Mouse (Mus musculus) kidney, adult 2 months (tissue): ENCODE measurements around the gene Akap2.

ENCODE experiments used
- CTCF ChIP-seq: fragments of 200-500 bp; conservative IDR thresholded peaks from 2 replicates; pipeline ENCODE4 v1.5.1; 2011; ENCODE audit warnings: low read depth, mild to moderate bottlenecking, control low read depth, low read length, moderate library complexity, mixed read lengths; ENCODE audit not compliant: insufficient read depth, insufficient read length
- POLR2A ChIP-seq: fragments of 200-500 bp; IDR thresholded peaks from one replicate; pipeline ENCODE4 v1.6.1; 2011; ENCODE audit warnings: low read depth, low read length, control low read depth

DNA sequence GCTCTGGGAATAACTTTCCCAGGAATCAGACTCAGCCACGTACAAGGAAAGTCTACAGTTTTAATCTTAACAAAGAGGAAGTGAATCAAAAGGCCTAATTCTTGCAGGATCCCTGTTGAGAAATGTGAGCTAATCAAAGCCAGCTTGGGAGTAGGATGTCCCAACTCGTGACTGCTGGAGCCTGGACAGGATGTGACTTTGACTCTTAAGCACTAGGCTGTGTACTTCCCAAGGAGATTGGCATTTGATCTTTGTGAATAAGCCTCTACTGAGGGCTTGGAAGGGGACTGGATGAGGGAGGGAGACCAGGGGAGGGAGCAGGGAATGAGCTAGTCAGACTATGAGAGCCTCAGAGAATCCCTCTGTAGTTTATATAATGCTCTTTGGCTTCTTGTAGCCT is 148.6 kb downstream of the Akap2 start:
- TF ChIP-seq POLR2A, result no peak
- TF ChIP-seq CTCF, result no peak
